Mouse (Mus musculus) lung, embryonic 16.5 days (tissue): ENCODE results near the gene Trim9. TPM values are rescaled to one million over a fixed set of nuclear protein-coding genes. Genes with fewer than 3 reads are reported as not detected.

Experiments used
- ATAC-seq: fragments of 200-750 bp; cut with Nextera tagmentation; 2 replicates; pipeline ENCODE4 v1.8.0; 2017; ENCODE audit warnings: low read depth, mild to moderate bottlenecking, moderate library complexity
- H3K27ac ChIP-seq: fragments of 300-500 bp; sonication (generic); 2 replicates; pipeline ENCODE4 v1.5.1; 2014; ENCODE audit warnings: mild to moderate bottlenecking, control low read depth, low read length
- H3K27me3 ChIP-seq: fragments of 300-500 bp; sonication (generic); 2 replicates; pipeline ENCODE4 v1.6.1; 2014; ENCODE audit warnings: low read depth, low read length, mixed read lengths; ENCODE audit not compliant: control insufficient read depth, insufficient read depth
- H3K36me3 ChIP-seq: fragments of 300-500 bp; sonication (generic); 2 replicates; pipeline ENCODE4 v1.6.1; 2014; ENCODE audit warnings: low read length; ENCODE audit not compliant: control insufficient read depth, insufficient read depth
- H3K4me1 ChIP-seq: fragments of 300-500 bp; sonication (generic); replicated peaks from 2 replicates; pipeline ENCODE4 v1.6.1; 2014; ENCODE audit warnings: low read length, mixed read lengths; ENCODE audit not compliant: control insufficient read depth, insufficient read depth
- H3K4me2 ChIP-seq: fragments of 300-500 bp; sonication (generic); 2 replicates; pipeline ENCODE4 v1.6.1; 2014; ENCODE audit warnings: low read depth, low read length, control low read depth
- H3K4me3 ChIP-seq: fragments of 300-500 bp; sonication (generic); 2 replicates; pipeline ENCODE4 v1.5.1; 2014; ENCODE audit warnings: mild to moderate bottlenecking, low read length, control low read depth
- H3K9ac ChIP-seq: fragments of 300-500 bp; sonication (generic); 2 replicates; pipeline ENCODE4 v1.6.1; 2014; ENCODE audit warnings: low read length, control low read depth
- H3K9me3 ChIP-seq: fragments of 300-500 bp; sonication (generic); 2 replicates; pipeline ENCODE4 v1.6.1; 2016; ENCODE audit warnings: low read length; ENCODE audit not compliant: control insufficient read depth
- WGBS: fragments of 180-500 bp; shearing (Covaris S2); extraction: QIAGEN DNeasy Blood & Tissue Kit; methylation state at CpG from one replicate; pipeline ENCODE4 v1.1.7; 2014; 5-methylcytosine and 5-hydroxymethylcytosine counted together
- polyA plus RNA-seq: library from polyadenylated mRNA; unstranded; fragments of >200 nt; fragmentation: Nextera tagmentation; extraction: Ambion mirVana; gene quantifications from 2 replicates; pipeline ENCODE4 v1.2.1, GENCODE M21; 2015

The Trim9 gene
- polyA plus RNA-seq, 1 experiment from 2014 or later: 0.58 TPM

GRCm38 (mm10) chr12:70277071-70277939 is 70.1 kb downstream of the Trim9 start:
- Histone ChIP-seq H3K9ac (no peak overlapping the region), H3K4me3 (no peak overlapping the region), H3K9me3 (no peaks in the 10 kb centered on the region), H3K27ac (no peak overlapping the region), H3K27me3 (no peaks in the 10 kb centered on the region), H3K4me2 (no peak overlapping the region), H3K4me1 (no peaks in the 10 kb centered on the region), H3K36me3 (no peaks in the 10 kb centered on the region)
- WGBS: 57% methylated on average over 12 of the region's 12 CpGs
- ATAC-seq: no peak

DNA sequence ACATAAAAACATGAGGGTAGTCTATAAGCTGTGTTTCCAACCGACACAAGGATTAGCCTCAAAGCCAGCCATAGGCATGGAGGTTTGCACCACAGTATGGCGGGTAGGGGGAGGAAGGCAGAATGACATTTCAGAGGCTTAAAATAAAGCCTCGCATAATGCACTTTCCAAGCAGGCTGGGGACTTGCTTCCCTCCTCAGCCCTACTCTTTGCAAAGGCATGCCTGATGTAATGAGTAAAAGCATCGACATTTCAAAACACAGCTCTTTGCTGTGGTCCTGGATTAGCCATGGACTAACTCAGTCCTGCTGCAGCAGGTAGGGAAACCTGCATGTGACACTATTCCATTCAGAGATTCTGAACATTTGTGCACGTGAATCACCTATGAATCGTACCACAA is 77.7 kb downstream of the Trim9 start:
- Histone ChIP-seq H3K4me3 (no peak overlapping the region), H3K4me2 (no peak overlapping the region), H3K9ac (no peak overlapping the region), H3K4me1 (0 out of 2 replicates have a peak, but pooled peaks cover 2% of the 10 kb centered on the region), H3K9me3 (no peaks in the 10 kb centered on the region), H3K27ac (no peak overlapping the region), H3K36me3 (no peaks in the 10 kb centered on the region), H3K27me3 (no peaks in the 10 kb centered on the region)
- no peak for ATAC-seq
- 76% methylated on average over 6 of the region's 6 CpGs for WGBS

DNA sequence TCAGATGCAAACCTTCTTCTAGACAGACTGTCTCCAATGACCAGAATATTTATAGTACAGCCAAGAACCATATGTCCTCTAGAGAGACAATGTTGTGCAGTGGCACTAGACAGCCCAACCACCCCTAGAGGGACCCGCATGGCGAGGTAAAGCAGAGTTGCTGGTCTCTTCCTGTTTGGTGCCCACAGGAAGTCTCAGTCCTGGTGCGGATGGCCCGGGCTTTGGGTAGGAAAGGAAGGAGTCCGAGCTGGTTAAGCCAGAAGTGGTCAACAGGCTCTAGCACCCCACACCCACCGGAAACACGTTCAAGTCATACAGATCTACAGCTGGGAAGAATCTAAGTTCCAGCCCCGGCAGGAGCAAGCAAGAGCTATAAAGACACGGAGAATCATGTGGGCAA is 80.1 kb downstream of the Trim9 start:
- Histone ChIP-seq H3K27me3 (no peaks in the 10 kb centered on the region), H3K9ac (no peak overlapping the region), H3K4me3 (no peak overlapping the region), H3K9me3 (no peaks in the 10 kb centered on the region), H3K4me2 (no peak overlapping the region), H3K36me3 (no peaks in the 10 kb centered on the region), H3K27ac (no peak overlapping the region), H3K4me1 (0 out of 2 replicates have a peak, but pooled peaks cover 2% of the 10 kb centered on the region)
- WGBS: 79% methylated on average over 9 of the region's 9 CpGs
- no peak for ATAC-seq

GRCm38 (mm10) chr12:70266494-70266931 is 80.9 kb downstream of the Trim9 start:
- ATAC-seq: no peak
- no peaks in the 10 kb centered on the region for H3K36me3 ChIP-seq
- no peak overlapping the region for H3K27ac ChIP-seq
- H3K9me3 ChIP-seq: no peaks in the 10 kb centered on the region
- H3K4me2 ChIP-seq: no peak overlapping the region
- 36% methylated on average over 8 of the region's 8 CpGs for WGBS
- no peaks in the 10 kb centered on the region for H3K27me3 ChIP-seq
- H3K4me1 ChIP-seq: 0 out of 2 replicates have a peak, but pooled peaks cover 2% of the 10 kb centered on the region
- no peak overlapping the region for H3K4me3 ChIP-seq
- H3K9ac ChIP-seq: no peak overlapping the region

- WGBS: 76% methylated on average over 7 of the region's 7 CpGs
- Histone ChIP-seq H3K4me2 (no peak overlapping the region), H3K4me1 (0 out of 2 replicates have a peak, but pooled peaks cover 2% of the 10 kb centered on the region), H3K4me3 (no peak overlapping the region), H3K27ac (no peak overlapping the region), H3K9ac (no peak overlapping the region), H3K9me3 (no peaks in the 10 kb centered on the region), H3K36me3 (no peaks in the 10 kb centered on the region), H3K27me3 (no peaks in the 10 kb centered on the region)
- ATAC-seq: no peak
Observed at GRCm38 (mm10) chr12:70263721-70264120, 83.7 kb downstream of the Trim9 start.

DNA sequence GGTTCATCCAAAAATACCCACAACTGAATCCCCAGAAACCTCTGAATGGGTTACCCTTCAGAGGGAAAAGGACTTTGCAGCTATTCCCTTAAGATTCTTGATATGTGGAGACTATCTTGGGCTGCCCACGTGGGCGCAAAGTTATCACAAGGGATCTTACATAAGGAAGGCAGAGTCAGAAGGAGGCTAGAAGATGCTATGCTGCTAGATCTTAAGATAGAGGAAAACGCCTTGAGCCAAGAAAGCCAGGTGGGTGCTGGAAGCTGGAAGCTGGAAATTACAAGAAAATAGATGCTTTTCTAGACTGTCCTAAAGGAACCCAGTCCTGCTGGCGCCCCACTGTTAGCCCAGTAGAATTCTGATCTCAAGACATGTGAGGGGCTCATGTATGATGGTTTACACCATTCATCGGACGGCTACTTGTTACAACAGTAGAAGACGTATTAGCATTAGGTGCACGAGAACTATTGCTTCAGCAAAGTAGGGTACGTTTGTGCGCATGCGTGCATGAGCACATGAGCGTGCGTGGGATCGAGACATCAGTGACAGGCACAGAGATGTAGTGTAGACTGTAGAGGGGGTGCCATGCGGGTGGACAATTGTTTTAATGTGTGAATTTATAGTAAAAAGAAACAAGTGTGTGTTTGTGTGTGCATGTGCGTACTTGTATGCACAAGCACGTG is 85.0 kb downstream of the Trim9 start:
- no peak overlapping the region for H3K4me3 ChIP-seq
- 90% methylated on average over 17 of the region's 17 CpGs for WGBS

GRCm38 (mm10) chr12:70251210-70251884 is 96.1 kb downstream of the Trim9 start:
- 55% methylated on average over 15 of the region's 15 CpGs for WGBS
- Histone ChIP-seq H3K4me1 (peaks cover 13% of the 10 kb centered on the region), H3K4me2 (no peak overlapping the region), H3K9ac (no peak overlapping the region), H3K36me3 (no peaks in the 10 kb centered on the region), H3K27ac (no peak overlapping the region), H3K27me3 (no peaks in the 10 kb centered on the region), H3K9me3 (no peaks in the 10 kb centered on the region), H3K4me3 (no peak overlapping the region)
- 0 out of 2 replicates have a peak, but pooled peaks have one; percentile 19 for ATAC-seq

More for the DNA sequence above, 85.0 kb downstream of the Trim9 start:
- H3K36me3 ChIP-seq: no peaks in the 10 kb centered on the region
- no peak overlapping the region for H3K27ac ChIP-seq
- H3K9ac ChIP-seq: no peak overlapping the region
- no peaks in the 10 kb centered on the region for H3K9me3 ChIP-seq
- ATAC-seq: no peak
- H3K4me2 ChIP-seq: no peak overlapping the region
- 0 out of 2 replicates have a peak, but pooled peaks cover 2% of the 10 kb centered on the region for H3K4me1 ChIP-seq
- no peaks in the 10 kb centered on the region for H3K27me3 ChIP-seq

DNA sequence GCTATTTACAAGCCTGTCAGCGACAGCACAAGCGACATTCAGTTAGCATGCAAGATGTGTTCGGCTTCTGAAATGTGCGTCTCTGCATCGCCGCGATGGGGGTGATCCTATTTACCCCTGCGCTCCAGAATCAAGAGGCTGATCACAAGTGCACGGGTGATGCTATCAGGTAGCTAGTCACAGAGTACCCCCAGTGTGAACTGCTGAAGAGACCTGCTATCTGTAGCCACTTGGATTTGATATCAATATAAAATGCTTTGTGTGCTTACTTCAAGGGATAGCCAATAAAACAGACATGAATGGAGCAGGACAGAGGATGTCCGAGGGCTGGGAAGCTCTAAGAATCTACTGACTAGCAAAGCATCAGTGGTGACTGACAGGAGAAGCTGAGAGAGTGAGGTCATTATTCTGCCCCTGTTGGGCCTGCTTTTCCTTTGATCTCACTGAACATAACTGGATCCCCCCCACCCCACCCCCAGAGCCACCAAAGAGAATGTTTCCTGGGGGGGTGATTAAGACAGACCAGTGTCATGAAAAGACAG is 97.7 kb downstream of the Trim9 start:
- H3K9ac ChIP-seq: no peak overlapping the region
- H3K4me2 ChIP-seq: no peak overlapping the region
- 79% methylated on average over 10 of the region's 10 CpGs for WGBS
- no peak overlapping the region for H3K27ac ChIP-seq
- peaks cover 13% of the 10 kb centered on the region for H3K4me1 ChIP-seq
- H3K27me3 ChIP-seq: no peaks in the 10 kb centered on the region
- no peaks in the 10 kb centered on the region for H3K36me3 ChIP-seq
- H3K4me3 ChIP-seq: no peak overlapping the region
- no peak for ATAC-seq
- H3K9me3 ChIP-seq: no peaks in the 10 kb centered on the region
